Comparison of ENCODE assay signal across 8 mouse cellular contexts in genomic region chr6:47877058-47877457, GRCm38 (mm10). TPM values are rescaled to one million over a fixed set of nuclear protein-coding genes. Genes with fewer than 3 reads are reported as not detected.
DNase-seq lines count a peak whose midpoint lies in the region; ATAC-seq lines count a peak whose summit lies in the region.

TSS of gene Zfp282 (plus strand) at chr6:47877204.

- H3K27me3 ChIP-seq in megakaryocyte, embryonic 14.5 days (replicated peaks), result no peaks in the 10 kb centered on the region
- no peaks in the 10 kb centered on the region for H3K27me3 ChIP-seq in intestine, embryonic 15.5 days (replicated peaks)
- no peaks in the 10 kb centered on the region for H3K27me3 ChIP-seq in midbrain, embryonic 13.5 days

- peaks cover 21% of the 10 kb centered on the region for H3K4me1 ChIP-seq in megakaryocyte, embryonic 14.5 days
- peaks cover 15% of the 10 kb centered on the region for H3K4me1 ChIP-seq in intestine, embryonic 15.5 days (replicated peaks)
- peaks cover 26% of the 10 kb centered on the region for H3K4me1 ChIP-seq in midbrain, embryonic 13.5 days (replicated peaks)

- H3K36me3 ChIP-seq in megakaryocyte, embryonic 14.5 days (replicated peaks; ENCODE audit: low read length), result peaks cover 24% of the 10 kb centered on the region
- H3K36me3 ChIP-seq in intestine, embryonic 15.5 days, result peaks cover 14% of the 10 kb centered on the region
- peaks cover 24% of the 10 kb centered on the region for H3K36me3 ChIP-seq in midbrain, embryonic 13.5 days

- peak within 1 kb of the TSS; percentile 96 for H3K9ac ChIP-seq in intestine, embryonic 15.5 days
- H3K9ac ChIP-seq in midbrain, embryonic 13.5 days (replicated peaks), result peak within 1 kb of the TSS; percentile 96

- WGBS in intestine, embryonic 15.5 days, result 4% methylated on average over 9 of the region's 9 CpGs
- WGBS in midbrain, embryonic 13.5 days, result 7% methylated on average over 9 of the region's 9 CpGs

- ATAC-seq in megakaryocyte, adult 5-6 weeks (ENCODE audit: poor library complexity, severe bottlenecking), result no peak
- ATAC-seq in intestine, embryonic 15.5 days, result no peak
- ATAC-seq in midbrain, embryonic 13.5 days, result no peak

- H3K4me2 ChIP-seq in intestine, embryonic 15.5 days (replicated peaks), result peak within 1 kb of the TSS; percentile 78
- H3K4me2 ChIP-seq in midbrain, embryonic 13.5 days (replicated peaks), result peak within 1 kb of the TSS; percentile 92

- DNase-seq in adrenal gland, postnatal 25 days, result no peak
- DNase-seq in adrenal gland, adult 18-20 months (ENCODE audit: low spot score in 2 of 2), result no peak
- DNase-seq in spleen, adult 18-20 months, result no peak
- no peak for DNase-seq in thymus, postnatal 4 days

- H3K4me3 ChIP-seq in megakaryocyte, embryonic 14.5 days (replicated peaks), result peak within 1 kb of the TSS; percentile 96
- peak within 1 kb of the TSS; percentile 98 for H3K4me3 ChIP-seq in intestine, embryonic 15.5 days (replicated peaks)
- H3K4me3 ChIP-seq in midbrain, embryonic 13.5 days (replicated peaks), result peak within 1 kb of the TSS; percentile 97

- peak within 1 kb of the TSS; percentile 99 for H3K27ac ChIP-seq in intestine, embryonic 15.5 days
- H3K27ac ChIP-seq in midbrain, embryonic 13.5 days, result peak within 1 kb of the TSS; percentile 98

- no peaks in the 10 kb centered on the region for H3K9me3 ChIP-seq in megakaryocyte, embryonic 14.5 days
- no peaks in the 10 kb centered on the region for H3K9me3 ChIP-seq in intestine, embryonic 15.5 days
- no peaks in the 10 kb centered on the region for H3K9me3 ChIP-seq in midbrain, embryonic 13.5 days

RNA-seq across cellular contexts. Expression of gene Zfp282, which starts in this region (rescaled TPM):
- total RNA-seq in adrenal gland, postnatal 25 days (2021), result 13.2 and 15.6 TPM in 2 replicates
- total RNA-seq in adrenal gland, adult 18-20 months (2021), result 1 to 10 TPM; 7.7 to 8.0 TPM
- 6.7 and 17.1 TPM in 2 replicates for polyA plus RNA-seq in megakaryocyte, embryonic 14.5 days (2012; ENCODE audit: insufficient read depth, low replicate concordance)
- total RNA-seq in megakaryocyte, adult 5-6 weeks (2015), result 4.6 and 5.3 TPM in 2 replicates
- total RNA-seq in megakaryocyte, adult 5-6 weeks (2017), result 8.4 and 10.7 TPM in 2 replicates
- 12.0 and 12.1 TPM in 2 replicates for polyA plus RNA-seq in intestine, embryonic 15.5 days (2015; fragmentation: Nextera tagmentation; extraction: Ambion mirVana)
- 20.4 and 25.9 TPM in 2 replicates for polyA plus RNA-seq in midbrain, embryonic 13.5 days (2015; fragmentation: Nextera tagmentation; extraction: Ambion mirVana)
